Mouse (Mus musculus): ENCODE results near the gene Sept10.

Sept10 gene

DNA sequence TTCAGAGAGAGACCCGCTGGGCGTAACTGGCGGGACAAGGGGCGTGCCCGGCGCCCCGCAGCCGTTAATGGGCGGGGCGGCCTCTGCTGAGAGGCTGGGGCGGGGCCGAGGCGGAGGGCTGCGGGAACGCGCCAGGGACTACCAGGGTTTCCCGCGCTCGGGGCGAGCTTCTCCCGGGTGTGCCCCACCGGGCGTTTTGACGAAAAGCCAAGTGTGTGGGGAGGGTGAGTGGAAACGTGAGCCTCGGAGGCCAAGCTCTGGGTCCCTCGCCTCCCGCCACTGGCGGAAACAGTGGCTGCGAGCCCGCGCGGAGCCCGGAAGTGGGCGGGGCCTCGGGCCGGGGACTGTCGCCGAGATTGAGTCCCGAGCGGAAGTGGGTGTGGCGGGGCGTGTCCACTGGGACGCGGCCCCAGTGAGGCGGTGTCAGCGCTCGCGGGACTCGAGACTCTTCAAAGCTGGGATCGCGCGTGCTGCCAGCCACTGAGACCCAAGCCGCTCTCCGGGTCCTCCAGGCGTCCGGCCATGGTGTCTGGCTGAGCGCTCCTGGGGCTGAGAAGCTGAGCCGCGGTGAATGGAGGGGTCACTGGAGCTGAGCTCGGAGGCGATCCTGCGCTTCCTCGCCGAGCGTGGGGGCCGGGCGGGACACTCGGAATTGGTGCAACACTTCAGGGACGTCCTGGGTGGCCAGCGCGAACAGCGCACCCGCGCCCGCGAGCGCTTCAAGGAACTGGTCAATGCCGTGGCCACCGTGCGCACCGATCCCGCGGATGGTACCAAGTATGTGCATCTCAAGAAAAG, at the start of gene Sept10, which contains the start of gene Sowahc:
TSS of gene Sept10 (minus strand) at position 375 of the 798 bp plus-strand sequence.
TSS of gene Sowahc (plus strand) at position 481 of the 798 bp plus-strand sequence.
- DNase-seq, result peak; percentile 96

- DNase-seq, result no peak
Measured at GRCm38 (mm10) chr10:59268754-59269153, 47.1 kb upstream of the Sept10 start.

- DNase-seq, result no peak
Measured at GRCm38 (mm10) chr10:59268109-59268508, 46.5 kb upstream of the Sept10 start.

DNA sequence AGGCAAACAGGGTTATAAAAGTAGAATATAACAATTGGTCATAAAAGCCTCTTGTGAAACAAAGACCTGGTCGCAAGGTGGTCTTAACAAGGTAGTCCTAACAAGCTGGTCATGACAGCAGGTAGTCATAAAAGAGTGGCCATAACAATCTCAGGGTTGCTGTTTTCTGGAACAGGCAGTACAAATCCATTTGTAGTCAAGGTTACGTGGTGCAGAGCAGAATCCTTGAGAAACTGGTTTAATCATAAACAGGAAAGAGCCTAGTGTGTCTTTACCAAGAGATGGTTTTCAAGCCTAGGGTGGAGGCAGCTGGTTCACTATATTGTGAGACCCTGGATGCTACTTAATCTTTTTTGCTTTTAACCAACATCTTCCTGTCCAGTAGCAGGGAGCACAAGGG, 45.6 kb upstream of the Sept10 start:
- no peak for DNase-seq

DNA sequence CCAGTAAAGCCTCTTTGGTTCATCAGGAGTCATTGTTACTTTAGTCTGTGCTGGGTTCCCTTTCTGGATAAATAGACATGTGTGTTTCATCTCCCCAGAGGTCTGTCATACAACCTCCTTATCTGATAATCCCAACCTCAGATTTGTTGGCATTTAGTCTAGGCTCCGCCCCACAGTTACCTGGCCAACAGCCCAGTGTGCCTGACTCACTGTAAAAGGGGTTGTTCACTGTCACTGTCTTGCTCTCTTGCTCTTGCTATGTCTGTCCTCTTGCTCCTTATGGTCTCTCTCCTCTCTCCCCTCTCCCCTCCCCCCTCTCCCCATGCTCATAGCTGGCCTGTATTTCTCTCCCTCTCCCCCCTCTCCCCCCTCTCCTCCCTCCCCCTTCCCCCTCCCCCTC, 44.5 kb upstream of the Sept10 start:
- DNase-seq, result no peak

- DNase-seq, result no peak
Measured at GRCm38 (mm10) chr10:59265674-59266073, 44.0 kb upstream of the Sept10 start.

- DNase-seq, result no peak
Measured at GRCm38 (mm10) chr10:59265067-59265466, 43.4 kb upstream of the Sept10 start.

GRCm38 (mm10) chr10:59262979-59263378, 41.3 kb upstream of the Sept10 start:
- no peak for DNase-seq

- DNase-seq, result no peak
Measured at GRCm38 (mm10) chr10:59262021-59262420, 40.4 kb upstream of the Sept10 start.

GRCm38 (mm10) chr10:59261603-59262002, 40.0 kb upstream of the Sept10 start:
- no peak for DNase-seq

DNA sequence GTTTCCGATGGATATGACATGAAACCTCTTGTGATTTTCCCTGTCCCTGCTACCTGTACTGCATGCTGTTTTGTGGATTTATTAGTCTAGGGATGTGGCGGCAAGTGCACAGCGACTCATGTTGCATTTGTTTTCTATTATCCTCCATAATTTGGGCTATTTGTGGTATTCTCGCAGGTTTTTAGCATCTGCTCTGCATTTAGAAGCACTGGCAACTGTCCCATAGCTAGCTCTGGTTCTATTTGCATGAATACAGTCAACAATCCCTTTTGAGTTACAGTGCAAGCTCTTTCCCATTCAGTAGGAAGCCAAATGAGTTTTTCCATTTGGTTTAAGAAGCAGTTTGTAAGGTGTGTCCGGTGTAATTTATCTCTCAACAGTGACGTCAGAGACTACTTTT, 37.9 kb upstream of the Sept10 start:
- DNase-seq, result no peak

- DNase-seq, result no peak
Measured at GRCm38 (mm10) chr10:59256533-59256932, 34.9 kb upstream of the Sept10 start.

GRCm38 (mm10) chr10:59253541-59254079, 32.0 kb upstream of the Sept10 start:
- DNase-seq, result no peak

DNA sequence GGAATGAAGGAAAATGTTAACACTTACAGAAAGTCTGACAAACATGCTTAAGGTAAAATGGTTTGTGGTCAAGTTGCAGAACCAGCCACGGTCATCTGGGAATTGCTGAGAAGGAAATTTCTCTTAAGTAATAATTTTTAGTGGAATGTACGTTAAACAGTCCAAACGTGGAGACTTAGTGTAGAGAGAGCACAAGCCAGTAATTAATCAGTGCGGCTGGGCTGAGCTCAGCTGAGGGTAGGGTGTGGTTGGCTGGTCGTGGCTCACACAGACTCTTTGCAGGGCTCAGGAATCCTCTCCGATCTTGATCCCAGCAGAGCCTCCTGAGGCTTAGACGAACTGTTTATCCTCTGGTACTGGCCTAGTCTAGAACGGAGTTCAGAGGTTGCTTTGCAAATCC, 30.7 kb upstream of the Sept10 start:
- no peak for DNase-seq

- DNase-seq, result no peak
Measured at GRCm38 (mm10) chr10:59251980-59252379, 30.3 kb upstream of the Sept10 start.

DNA sequence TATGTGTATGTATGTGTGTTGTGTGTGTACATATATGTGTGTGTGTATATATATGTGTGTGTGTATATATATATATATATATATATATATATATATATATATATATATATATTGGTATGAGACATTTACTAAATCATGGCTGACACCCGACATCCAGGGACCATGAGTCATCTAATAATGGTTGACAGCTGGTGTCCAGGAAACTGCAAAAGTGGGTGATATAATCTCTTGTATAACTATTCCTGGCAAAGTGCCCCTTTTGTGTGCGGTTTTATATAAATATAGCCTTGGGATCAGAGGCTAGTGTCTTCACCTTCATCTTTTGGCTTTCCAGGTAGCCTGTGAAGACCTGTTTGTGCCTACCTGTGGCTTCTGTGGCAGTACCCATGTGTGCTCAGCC, 29.0 kb upstream of the Sept10 start:
- no peak for DNase-seq

DNA sequence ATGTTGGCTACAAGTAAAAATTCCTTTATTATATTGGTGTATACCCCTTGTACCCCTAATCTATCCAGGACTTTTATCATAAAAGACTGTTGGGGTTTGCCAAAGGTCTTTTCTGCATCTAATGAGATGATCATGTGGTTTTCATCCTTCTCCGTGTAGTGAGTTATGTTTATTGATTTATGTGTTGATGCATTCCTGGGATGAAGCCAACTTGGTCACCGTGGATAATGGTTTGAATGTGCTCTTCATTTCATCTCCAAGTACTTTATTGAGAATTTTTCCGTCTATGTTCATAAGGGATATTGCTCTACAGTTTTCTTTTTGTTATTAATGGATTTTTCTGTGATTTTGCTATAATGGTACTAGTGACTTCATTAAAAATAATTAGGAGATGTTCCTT, 27.9 kb upstream of the Sept10 start:
- no peak for DNase-seq

DNA sequence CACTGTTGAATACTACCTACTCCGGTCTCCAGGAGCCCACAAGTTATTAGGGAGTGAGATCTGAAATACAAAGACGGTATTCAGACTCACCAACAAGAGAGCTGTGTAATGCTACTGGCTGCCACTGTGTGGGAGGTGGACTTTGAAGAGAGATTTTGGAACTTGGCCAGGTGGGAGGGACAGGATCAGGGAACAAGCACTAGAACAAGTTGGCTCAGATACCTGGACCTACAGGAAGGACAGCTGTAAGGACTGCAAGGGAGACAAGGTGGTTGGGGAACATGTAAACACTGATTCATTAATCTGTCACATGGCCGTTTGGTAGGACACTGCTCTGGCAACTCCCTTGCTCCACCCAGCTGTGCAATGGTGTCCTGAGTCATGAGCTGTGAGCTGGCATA, 19.5 kb upstream of the Sept10 start:
- no peak for DNase-seq

DNA sequence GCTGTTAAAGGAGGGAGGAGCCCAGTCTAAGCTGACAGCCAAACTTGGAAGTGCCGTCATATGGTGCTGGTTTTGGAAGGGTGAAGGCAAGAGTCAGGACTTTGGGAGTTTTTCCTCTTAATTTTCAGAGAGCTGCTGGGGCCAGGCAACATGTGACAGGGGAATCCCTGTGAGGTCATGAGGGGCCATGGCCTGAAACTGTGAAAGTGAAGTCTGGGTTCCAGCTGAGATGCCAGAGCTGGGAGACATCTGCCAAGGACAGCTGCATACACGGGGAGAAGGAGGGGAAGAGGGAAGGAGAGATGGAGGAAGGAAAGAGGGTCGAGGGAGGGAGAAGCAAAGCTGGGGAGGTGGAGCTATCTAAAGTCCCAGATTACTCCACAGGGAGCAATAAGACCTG, 16.1 kb upstream of the Sept10 start:
- no peak for DNase-seq

DNA sequence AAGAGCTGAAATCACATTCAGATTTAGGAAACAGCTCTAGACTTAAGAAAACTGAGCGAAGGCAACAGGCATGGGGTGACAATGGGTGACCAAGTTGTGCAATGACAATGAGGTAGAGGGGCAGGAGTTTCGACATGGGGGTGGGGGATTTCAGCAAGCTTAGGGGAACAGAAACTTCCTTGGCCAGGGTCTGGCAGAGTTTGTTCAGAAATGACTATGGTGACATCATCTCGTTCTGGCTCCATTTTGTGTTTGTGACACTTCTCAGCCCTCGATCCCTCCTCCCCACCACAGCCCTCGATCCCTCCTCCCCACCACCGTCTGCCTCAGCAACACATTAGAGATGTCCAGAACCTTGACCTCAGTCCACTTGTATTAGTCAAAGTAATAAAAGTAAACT, 14.8 kb upstream of the Sept10 start:
- no peak for DNase-seq

DNA sequence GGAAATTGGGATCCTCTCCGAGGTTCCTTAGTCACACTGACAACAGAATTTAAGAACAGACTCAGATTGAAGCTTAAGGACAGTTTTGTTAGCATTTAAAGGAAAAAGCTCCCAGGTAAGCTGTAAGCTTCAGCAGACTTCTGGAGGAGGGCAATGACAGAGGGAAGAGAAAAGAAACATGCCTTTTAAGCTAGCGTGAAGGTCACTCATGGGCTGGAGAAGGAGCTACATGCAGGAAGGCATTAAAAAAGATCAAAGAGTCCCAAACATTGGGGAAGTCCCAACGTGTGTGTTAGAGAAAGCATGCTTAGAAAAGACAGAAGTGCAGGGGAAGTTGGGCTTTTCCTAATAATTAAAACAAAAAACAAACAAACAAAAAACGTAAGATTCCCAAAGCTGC, 14.2 kb upstream of the Sept10 start:
- no peak for DNase-seq

GRCm38 (mm10) chr10:59235227-59235626, 13.6 kb upstream of the Sept10 start:
- DNase-seq, result no peak

GRCm38 (mm10) chr10:59229205-59229820, 7.7 kb upstream of the Sept10 start:
- no peak for DNase-seq

GRCm38 (mm10) chr10:59225137-59225536, 3.5 kb upstream of the Sept10 start:
- DNase-seq, result no peak
